Mouse (Mus musculus): Measurements from ENCODE around the gene Cck.

Gene Cck

DNA sequence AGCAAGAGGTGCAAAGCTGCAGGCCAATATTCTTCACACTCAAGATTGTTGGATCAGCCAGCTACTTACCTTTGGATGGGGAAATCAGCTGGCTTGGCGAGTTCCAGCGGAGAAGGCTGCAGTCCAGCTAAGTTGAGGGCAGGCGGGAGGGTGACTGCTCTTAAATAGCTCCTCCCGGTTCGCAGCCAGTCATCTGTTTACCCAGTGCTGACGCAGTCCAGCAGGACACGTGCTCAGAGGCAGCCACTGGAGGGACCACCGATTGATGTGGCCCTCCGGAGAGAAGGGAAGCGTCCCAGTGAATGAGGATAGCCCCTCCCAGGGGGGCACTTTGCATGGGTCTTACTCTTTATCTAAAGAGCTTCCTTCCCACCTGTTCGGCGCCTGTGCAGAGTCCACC, at the start of gene Cck:
TSS of gene Cck (minus strand) at position 166 of the 400 bp plus-strand sequence.
- no peak for DNase-seq (ENCODE audit: low read depth)

GRCm38 (mm10) chr9:121541530-121541929, 46.0 kb upstream of the Cck start:
- DNase-seq (ENCODE audit: low read depth) = no peak

DNA sequence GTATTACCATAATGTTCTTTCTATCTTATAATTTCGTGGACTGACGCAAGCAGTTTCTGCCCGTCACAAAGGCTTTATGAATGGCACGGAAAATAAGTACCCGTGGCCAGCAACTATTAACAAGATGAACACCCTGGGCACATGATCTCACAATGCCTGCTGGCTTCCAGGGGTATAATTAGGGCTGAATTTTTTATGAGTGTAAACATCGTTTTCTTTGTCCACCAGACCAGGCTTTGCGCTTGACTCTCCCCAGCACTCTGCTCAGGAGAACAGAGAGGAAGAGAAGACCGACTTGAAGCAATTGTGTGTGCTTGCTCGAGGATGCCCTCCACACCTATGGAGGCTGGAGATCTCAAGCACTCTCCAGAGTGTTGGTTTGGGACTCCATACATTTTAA, 37.1 kb upstream of the Cck start:
- DNase-seq (ENCODE audit: low read depth) = no peak

DNA sequence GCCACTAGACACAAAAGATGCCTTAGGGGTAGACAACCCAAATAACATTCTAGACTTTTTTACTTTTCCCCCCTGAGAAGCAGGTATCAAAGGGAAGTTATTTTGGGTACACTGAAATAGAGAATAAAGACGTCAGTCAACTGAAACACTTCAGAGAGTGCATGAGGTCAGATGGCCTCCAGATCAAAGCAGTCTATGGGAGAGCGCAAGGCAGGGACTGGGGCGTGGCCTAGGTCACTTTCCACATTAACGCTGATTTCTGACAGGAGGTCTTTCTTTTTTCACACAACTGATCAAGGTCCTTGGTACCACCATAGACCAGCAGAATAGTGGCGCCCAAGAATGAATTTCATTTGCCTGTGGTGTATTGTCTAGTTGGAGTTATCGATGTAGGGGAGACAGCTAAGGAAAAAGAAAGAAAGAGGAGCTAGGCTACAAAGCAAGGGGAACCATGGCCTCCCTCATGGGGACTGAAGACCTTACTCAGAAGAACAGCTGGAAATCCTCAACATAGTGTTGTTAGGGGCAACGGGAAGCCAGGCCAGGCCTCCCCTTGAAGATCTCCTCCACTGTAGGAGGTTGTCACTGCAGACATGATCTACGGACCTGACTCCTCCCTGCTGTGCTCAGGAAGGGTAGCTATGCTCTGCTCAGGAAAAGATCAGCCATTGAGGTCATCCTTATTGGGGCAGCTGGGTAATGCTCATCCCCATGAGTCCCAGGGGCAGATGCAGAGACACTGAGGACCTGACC, 33.3 kb upstream of the Cck start:
- DNase-seq (ENCODE audit: low read depth) = no peak

DNA sequence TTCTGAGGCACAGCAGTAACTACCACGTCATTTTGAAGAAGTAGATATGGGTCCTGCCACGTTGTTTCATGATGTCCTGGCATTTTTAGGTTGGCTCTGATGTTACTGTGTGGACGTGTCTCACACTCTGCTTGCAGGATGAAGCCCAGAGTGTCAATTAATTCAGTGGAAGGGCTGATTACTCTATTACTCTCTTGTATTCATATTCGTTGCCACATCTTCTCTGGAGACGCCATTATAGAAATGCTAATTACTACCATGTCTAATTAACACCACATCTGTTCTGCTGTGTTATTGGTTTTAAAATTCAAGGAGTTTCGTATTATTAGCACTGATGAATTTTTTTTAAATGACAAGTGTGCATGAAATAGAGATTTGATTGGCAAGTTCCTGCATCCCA, 30.7 kb upstream of the Cck start:
- DNase-seq (ENCODE audit: low read depth) = no peak

- no peak for DNase-seq (ENCODE audit: low read depth)
Measured at GRCm38 (mm10) chr9:121520047-121520446, 24.6 kb upstream of the Cck start.

- DNase-seq (ENCODE audit: low read depth) = no peak
Measured at GRCm38 (mm10) chr9:121514462-121514861, 19.0 kb upstream of the Cck start.

DNA sequence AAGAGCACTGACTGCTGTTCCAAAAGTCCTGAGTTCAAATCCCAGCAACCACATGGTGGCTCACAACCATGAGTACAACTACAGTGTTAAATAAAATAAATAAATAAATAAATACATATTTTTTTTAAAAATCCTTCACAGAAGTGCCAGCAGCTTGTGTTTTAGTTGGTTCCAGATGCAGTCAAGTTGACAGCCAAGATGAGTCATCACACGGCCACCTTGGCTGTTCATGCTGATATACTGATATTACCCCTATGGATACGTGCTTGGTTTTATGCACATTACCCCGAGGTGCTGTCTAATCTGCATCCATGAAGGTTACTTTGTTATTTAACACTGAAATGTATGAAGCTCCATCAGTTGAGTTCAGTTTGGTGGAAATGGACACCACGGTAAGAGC, 16.4 kb upstream of the Cck start:
- no peak for DNase-seq (ENCODE audit: low read depth)

DNA sequence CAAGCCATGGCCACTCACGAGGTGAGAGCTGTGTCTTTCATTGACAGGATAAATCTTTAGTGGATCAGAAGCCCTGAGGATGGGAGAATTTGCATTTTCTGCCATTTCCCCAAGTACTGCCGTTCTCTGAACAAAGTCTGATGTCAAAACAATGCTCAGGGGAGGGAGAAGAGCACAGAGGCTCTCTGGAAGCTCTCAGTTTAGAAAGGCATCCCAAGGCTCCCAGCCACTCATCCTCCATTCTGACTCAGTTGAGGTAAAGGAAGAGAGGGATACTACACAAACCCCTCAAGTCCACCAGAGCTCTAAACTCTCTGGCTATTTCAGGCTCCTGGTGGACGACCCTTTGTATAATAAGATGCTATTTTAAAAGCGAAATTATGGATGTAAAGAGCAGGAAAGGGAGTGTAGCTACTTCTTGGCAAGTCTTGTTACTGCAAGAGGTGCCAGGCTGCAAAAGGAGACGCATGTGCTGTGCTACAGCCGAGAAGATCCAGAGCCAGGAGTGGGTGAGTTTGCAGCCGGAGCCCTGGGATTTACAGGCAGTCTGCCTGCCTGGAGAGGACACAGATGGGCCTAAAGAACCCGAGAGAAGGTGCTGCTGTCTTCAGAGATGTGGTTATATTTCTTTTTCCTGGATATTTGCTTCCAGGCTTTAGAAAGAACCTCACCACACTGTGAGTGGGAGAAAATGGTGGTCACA, 11.1 kb upstream of the Cck start:
- DNase-seq (ENCODE audit: low read depth) = no peak

GRCm38 (mm10) chr9:121505346-121505745, 9.9 kb upstream of the Cck start:
- DNase-seq (ENCODE audit: low read depth) = no peak

DNA sequence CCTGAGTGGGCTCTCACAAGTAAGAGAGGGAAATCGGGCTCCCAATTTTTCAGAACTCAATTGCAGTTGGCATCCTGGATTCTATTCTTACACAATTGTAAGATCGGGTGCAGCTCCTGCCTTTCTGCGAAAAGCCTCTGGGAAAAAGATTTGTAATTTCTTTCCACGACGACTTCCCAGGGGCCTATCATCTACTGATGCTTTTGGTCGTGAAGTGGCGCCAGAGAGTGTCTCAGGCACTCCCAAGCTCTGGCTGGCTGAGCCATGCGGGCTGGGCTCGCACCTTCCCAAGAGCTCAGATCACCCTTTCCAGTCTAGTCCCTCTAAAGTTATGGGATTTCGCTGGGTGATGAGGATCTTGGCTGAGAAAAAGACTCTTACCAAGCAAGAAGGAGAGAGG, 608 bp upstream of the Cck start:
- no peak for DNase-seq (ENCODE audit: low read depth)

DNA sequence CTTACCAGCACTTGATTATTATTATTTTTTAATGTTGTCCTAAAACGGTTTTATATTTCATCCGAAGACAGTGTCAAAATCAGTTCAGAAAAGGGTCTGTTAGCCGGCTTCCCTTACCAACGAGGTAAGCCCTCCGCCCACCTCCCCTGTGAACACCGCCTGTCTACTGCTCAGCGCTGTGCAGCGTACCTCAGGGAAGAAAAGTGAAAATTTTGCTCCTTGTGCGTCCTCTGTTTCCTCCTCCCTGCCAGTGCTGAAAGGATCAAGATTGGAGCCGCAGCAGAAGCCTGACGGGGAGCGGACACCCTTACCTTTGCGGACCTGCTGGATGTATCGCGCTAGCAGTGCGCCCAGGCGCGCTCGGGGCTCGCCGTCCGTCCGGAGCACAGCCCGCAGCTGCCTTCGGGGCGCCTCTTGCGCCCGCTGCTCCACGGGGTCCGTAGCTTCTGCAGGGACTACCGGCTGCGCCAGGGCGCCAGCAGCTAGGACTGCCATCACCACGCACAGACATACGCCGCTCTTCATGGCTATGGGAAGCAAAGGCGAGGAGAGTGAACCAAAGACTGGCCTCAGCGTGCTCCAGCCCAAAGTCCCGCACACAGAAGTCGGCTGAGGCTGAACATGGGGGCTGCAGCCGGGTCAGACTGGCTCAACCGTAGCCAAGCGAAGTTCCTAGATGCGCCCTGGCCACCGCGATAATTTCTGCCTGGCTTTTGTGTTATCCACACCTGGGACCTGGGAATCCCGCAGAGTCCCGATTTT, 1.3 kb downstream of the Cck start:
- DNase-seq (ENCODE audit: low read depth) = no peak

- no peak for DNase-seq (ENCODE audit: low read depth)
Measured at GRCm38 (mm10) chr9:121491592-121492240, 3.8 kb downstream of the Cck start.

DNA sequence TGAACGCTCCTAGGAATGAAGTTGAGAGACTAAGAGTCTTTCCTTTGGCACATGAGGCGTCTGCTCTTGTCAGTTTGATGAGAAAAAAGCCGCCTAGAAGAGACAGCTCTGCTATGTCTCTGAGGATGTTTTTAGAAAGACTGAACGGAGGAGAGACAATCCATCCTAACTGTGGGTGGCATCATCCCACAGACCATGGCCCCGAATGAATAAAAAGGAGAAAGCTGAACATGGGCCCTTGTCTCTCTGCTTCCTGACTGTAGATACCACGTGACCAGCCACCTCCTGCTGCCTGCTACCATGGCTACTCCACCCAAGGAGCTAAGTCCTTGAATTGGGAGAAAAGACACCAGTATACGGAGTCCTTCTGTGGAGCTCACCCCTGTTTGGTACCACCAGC, 8.3 kb downstream of the Cck start:
- no peak for DNase-seq (ENCODE audit: low read depth)

- peak; percentile 73 for DNase-seq (ENCODE audit: low read depth)
Measured at GRCm38 (mm10) chr9:121479453-121479852, 16.0 kb downstream of the Cck start.

DNA sequence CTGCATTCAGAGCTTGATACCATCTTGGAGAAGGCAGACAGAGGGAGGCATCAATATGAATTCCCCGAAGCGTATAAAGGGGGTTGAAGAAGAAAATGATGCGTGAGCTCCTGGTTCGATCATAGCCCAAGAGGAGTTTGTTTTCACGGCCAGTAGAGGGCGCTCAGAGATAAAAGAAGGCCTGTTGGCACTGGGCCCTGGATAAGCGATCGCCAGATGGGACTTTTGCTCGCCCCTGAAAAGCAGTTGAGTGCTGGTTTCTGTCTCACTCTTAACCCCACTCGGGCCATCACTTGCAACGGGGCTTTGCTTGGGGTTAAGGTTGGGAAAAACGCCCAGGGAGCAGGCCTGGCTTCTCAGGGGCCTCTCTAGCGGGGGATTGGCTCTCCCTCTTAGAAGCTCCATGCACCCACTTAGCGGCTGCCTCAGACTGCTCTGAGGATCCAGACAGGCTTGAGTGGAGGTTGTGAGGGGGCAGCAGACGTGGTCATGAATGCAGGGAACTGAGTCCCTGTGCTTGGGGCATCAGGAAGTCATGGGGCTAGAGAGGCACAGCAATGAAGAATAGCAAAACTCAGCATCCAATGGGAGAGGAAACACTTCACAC, 18.1 kb downstream of the Cck start:
- DNase-seq (ENCODE audit: low read depth) = peak; percentile 75

GRCm38 (mm10) chr9:121475488-121476452, 19.7 kb downstream of the Cck start:
- peak; percentile 16 for DNase-seq (ENCODE audit: low read depth)

DNA sequence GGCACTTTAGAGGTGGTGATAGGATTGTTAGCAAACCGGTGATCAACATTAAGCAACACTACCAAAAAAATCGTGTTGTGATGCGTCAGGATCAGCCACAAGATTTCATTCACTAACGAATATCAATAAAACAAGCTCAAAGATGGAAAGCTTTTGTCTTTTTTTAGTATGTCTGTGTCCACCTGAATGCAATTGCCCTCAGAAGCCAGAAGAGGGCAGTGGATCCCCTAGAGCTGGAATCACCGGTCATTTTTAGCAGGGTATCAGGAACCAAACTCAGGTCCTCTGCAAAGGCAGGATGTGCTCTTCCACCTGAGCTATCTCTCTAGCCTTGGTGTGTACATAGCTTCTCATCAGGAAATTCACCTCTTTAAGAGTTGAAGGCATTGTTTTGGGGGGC, 20.7 kb downstream of the Cck start:
- DNase-seq (ENCODE audit: low read depth) = peak; percentile 13

GRCm38 (mm10) chr9:121469711-121470110, 25.8 kb downstream of the Cck start:
- no peak for DNase-seq (ENCODE audit: low read depth)

DNA sequence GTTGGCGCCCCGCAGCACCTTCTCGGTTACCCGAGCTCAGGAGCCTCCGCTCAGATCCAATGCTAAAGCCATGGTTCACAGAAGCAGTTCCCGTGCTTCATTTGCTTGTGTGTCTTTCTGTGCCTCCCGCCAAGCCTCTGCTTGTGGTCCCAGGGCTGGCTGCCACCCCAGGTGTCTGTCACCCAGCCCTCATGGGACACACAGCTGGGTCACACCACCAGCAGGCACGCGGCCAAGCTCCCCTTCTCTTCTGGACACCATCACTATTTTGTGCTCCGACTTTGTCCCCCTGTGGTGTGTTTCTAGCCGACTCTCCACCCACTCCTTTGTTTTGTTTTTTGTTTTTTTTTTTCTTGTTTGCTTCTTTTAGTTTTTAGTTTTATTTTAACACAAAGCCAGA, 28.0 kb downstream of the Cck start:
- no peak for DNase-seq (ENCODE audit: low read depth)

DNA sequence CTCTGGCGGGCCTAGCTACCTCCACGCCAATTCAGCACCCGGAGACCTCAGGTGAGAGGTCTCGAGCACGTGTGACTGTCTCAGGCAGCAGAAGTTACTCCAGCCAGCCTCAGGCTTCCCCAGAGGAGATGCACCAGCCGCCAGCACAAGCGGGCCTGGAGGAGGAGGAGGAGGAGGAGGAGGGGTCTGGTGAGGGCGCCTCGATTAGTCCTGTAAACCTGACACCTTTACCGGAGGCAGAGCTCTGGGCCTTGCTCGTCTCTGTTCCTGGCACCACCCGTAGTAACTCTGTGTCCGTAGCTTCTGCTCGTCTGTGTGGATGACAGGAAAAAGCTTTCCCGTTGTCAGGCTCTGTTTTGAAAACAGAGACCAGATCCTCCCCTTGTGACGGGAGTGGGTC, 35.0 kb downstream of the Cck start:
- no peak for DNase-seq (ENCODE audit: low read depth)
